In genomic region chr7:89311555-89311954, GRCm38 (mm10) we compare ENCODE assay signal across 18 mouse cellular contexts.
DNase-seq lines count a peak whose midpoint lies in the region; ATAC-seq and TF ChIP-seq lines count a peak whose summit lies in the region.
"Had no signal": no experiment of that assay in that cellular context is flagged by ENCODE, and none has a peak within 500 bp of the region (broad histone marks: within the 10 kb centered on the region; RNA-seq: fewer than 3 reads in every experiment).

No protein-coding gene starts in this region.

- H3K27me3 ChIP-seq in hindbrain, postnatal 0 days (ENCODE audit: insufficient read depth, low read length): no peaks in the 10 kb centered on the region
- no peaks in the 10 kb centered on the region for H3K27me3 ChIP-seq in hindbrain, embryonic 11.5 days (ENCODE audit: control insufficient read depth, insufficient read depth, low read length)
- no peaks in the 10 kb centered on the region for H3K27me3 ChIP-seq in lung, embryonic 14.5 days (ENCODE audit: insufficient read depth, low read length)
- no peaks in the 10 kb centered on the region for H3K27me3 ChIP-seq in stomach, postnatal 0 days (ENCODE audit: control insufficient read depth, insufficient read depth, low read length)
- H3K27me3 ChIP-seq: heart, embryonic 12.5 days; midbrain, embryonic 15.5 days had no signal

- DNase-seq in hindbrain, postnatal 0 days (ENCODE audit: low spot score): no peak
- no peak for DNase-seq in hindbrain, embryonic 11.5 days (ENCODE audit: low spot score)
- no peak for DNase-seq in lung, embryonic 14.5 days
- DNase-seq in lung, postnatal 36 days: no peak
- peak; percentile 56 for DNase-seq in ES-CJ7 (ENCODE audit: low read depth, low spot score)
- no peak for DNase-seq in stomach, postnatal 0 days (ENCODE audit: low spot score)
- no peak for DNase-seq in adrenal gland, postnatal 36 days
- DNase-seq: adrenal gland, postnatal 25 days; cerebellum, adult 9-11 months; gastrocnemius, postnatal 25 days; kidney, postnatal 25 days; left cerebral cortex, postnatal 4 days; lung, adult 18-20 months; thymus, postnatal 25 days had no signal

- WGBS in hindbrain, postnatal 0 days: 97% methylated on average over 1 of the region's 1 CpGs
- 89% methylated on average over 1 of the region's 1 CpGs for WGBS in hindbrain, embryonic 11.5 days
- 91% methylated on average over 1 of the region's 1 CpGs for WGBS in lung, embryonic 14.5 days
- WGBS in stomach, postnatal 0 days: 96% methylated on average over 1 of the region's 1 CpGs

- no peak overlapping the region for H3K9ac ChIP-seq in hindbrain, postnatal 0 days (replicated peaks; ENCODE audit: low read length)
- H3K9ac ChIP-seq in hindbrain, embryonic 11.5 days (ENCODE audit: low read depth, low read length): no peak overlapping the region
- H3K9ac ChIP-seq in lung, embryonic 14.5 days: no peak overlapping the region
- H3K9ac ChIP-seq in stomach, postnatal 0 days (ENCODE audit: low read length): no peak overlapping the region
- H3K9ac ChIP-seq: heart, embryonic 12.5 days; midbrain, embryonic 15.5 days had no signal

- no peaks in the 10 kb centered on the region for H3K36me3 ChIP-seq in hindbrain, postnatal 0 days (ENCODE audit: insufficient read depth, low read length)
- H3K36me3 ChIP-seq in hindbrain, embryonic 11.5 days (ENCODE audit: control insufficient read depth, insufficient read depth, low read length): no peaks in the 10 kb centered on the region
- H3K36me3 ChIP-seq in lung, embryonic 14.5 days (ENCODE audit: insufficient read depth): no peaks in the 10 kb centered on the region
- H3K36me3 ChIP-seq in stomach, postnatal 0 days (ENCODE audit: control insufficient read depth, insufficient read depth, low read length): no peaks in the 10 kb centered on the region
- H3K36me3 ChIP-seq: midbrain, embryonic 15.5 days had no signal

- no peak for ATAC-seq in hindbrain, postnatal 0 days
- no peak for ATAC-seq in hindbrain, embryonic 11.5 days (ENCODE audit: low FRiP score)
- ATAC-seq in lung, embryonic 14.5 days (ENCODE audit: insufficient read depth): no peak
- ATAC-seq in stomach, postnatal 0 days (ENCODE audit: low FRiP score, low TSS enrichment): no peak
- ATAC-seq: forebrain, embryonic 16.5 days; midbrain, embryonic 15.5 days had no signal

- H3K4me1 ChIP-seq in hindbrain, postnatal 0 days (ENCODE audit: insufficient read depth, low read length): no peaks in the 10 kb centered on the region
- H3K4me1 ChIP-seq in hindbrain, embryonic 11.5 days (replicated peaks; ENCODE audit: control insufficient read depth, insufficient read depth, low read length): no peaks in the 10 kb centered on the region
- no peaks in the 10 kb centered on the region for H3K4me1 ChIP-seq in lung, embryonic 14.5 days (ENCODE audit: insufficient read depth)
- no peaks in the 10 kb centered on the region for H3K4me1 ChIP-seq in stomach, postnatal 0 days (replicated peaks; ENCODE audit: control insufficient read depth, insufficient read depth)
- H3K4me1 ChIP-seq: midbrain, embryonic 15.5 days had no signal

- no peak overlapping the region for H3K27ac ChIP-seq in hindbrain, postnatal 0 days
- H3K27ac ChIP-seq in hindbrain, embryonic 11.5 days (ENCODE audit: low read depth, low read length): no peak overlapping the region
- H3K27ac ChIP-seq in lung, embryonic 14.5 days (ENCODE audit: low read depth): no peak overlapping the region
- no peak overlapping the region for H3K27ac ChIP-seq in stomach, postnatal 0 days (replicated peaks)
- H3K27ac ChIP-seq: midbrain, embryonic 15.5 days had no signal

- TF ChIP-seq CTCF in hindbrain, postnatal 0 days (IDR thresholded peaks at IDR 0.05; ENCODE audit: low read depth): peak; percentile 20; the same call in 1 of the 2 replicates
- peak; percentile 29; the same call in 1 of the 2 replicates for TF ChIP-seq CTCF in lung, embryonic 14.5 days (IDR thresholded peaks at IDR 0.05; ENCODE audit: low read depth)
- peak; percentile 53 for TF ChIP-seq CTCF in stomach, postnatal 0 days (IDR thresholded peaks at IDR 0.05; ENCODE audit: low read depth)

- no peaks in the 10 kb centered on the region for H3K9me3 ChIP-seq in hindbrain, postnatal 0 days (ENCODE audit: low read length)
- H3K9me3 ChIP-seq in hindbrain, embryonic 11.5 days (ENCODE audit: control insufficient read depth, low read length): no peaks in the 10 kb centered on the region
- H3K9me3 ChIP-seq in lung, embryonic 14.5 days (ENCODE audit: low read depth, low read length): no peaks in the 10 kb centered on the region
- H3K9me3 ChIP-seq in stomach, postnatal 0 days (ENCODE audit: control insufficient read depth, low read length): no peaks in the 10 kb centered on the region
- H3K9me3 ChIP-seq: midbrain, embryonic 15.5 days had no signal

- no peak overlapping the region for H3K4me3 ChIP-seq in hindbrain, postnatal 0 days (ENCODE audit: low read length)
- no peak overlapping the region for H3K4me3 ChIP-seq in hindbrain, embryonic 11.5 days (ENCODE audit: low read depth, low read length)
- H3K4me3 ChIP-seq in lung, embryonic 14.5 days (ENCODE audit: low read depth, low read length): no peak overlapping the region
- H3K4me3 ChIP-seq in stomach, postnatal 0 days (ENCODE audit: low read depth, low read length): no peak overlapping the region
- H3K4me3 ChIP-seq: erythroblast, embryonic 14.5 days; heart, embryonic 12.5 days; midbrain, embryonic 15.5 days had no signal

- no peak for TF ChIP-seq EP300 in stomach, postnatal 0 days (optimal IDR thresholded peaks at IDR 0.05)

- no peak overlapping the region for H3K4me2 ChIP-seq in hindbrain, postnatal 0 days (ENCODE audit: low read depth, low read length)
- H3K4me2 ChIP-seq in hindbrain, embryonic 11.5 days (replicated peaks; ENCODE audit: low read depth, low read length): no peak overlapping the region
- H3K4me2 ChIP-seq in lung, embryonic 14.5 days: no peak overlapping the region
- no peak overlapping the region for H3K4me2 ChIP-seq in stomach, postnatal 0 days (replicated peaks; ENCODE audit: low read depth)
- H3K4me2 ChIP-seq: heart, embryonic 12.5 days; midbrain, embryonic 15.5 days had no signal
